In the genomic region with DNA sequence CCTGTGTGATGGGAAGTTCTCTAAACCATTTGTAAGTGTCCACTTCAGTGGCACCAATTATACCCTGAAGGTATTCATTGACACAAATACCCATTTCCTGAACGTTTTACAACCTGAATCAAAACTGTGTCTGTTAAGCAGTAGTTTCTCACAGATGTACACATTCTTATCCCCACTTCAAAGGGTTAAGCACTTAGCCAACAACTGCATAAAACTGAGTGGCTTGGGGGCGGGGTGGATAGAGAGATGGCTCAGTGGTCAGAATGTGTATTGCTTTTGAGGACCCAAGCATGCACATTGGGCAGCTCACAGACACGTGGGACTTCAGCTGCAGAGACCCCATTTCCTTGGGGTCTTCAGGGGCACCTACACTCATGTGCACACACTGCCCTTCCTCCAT, we compare ENCODE assay signal across 38 mouse cellular contexts. TPM values are rescaled to one million over a fixed set of nuclear protein-coding genes. Genes with fewer than 3 reads are reported as not detected.
DNase-seq lines count a peak whose midpoint lies in the region; ATAC-seq and TF ChIP-seq lines count a peak whose summit lies in the region.
"Had no signal": no experiment of that assay in that cellular context is flagged by ENCODE, and none has a peak within 500 bp of the region (broad histone marks: within the 10 kb centered on the region; RNA-seq: fewer than 3 reads in every experiment).

No protein-coding gene starts in this region.

- 47% methylated on average over 3 of the region's 3 CpGs for WGBS in embryonic facial prominence, embryonic 10.5 days
- 16% methylated on average over 3 of the region's 3 CpGs for WGBS in limb, embryonic 13.5 days

- H3K27me3 ChIP-seq in E14TG2a.4 (ENCODE audit: insufficient read depth, low read length) (no peaks in the 10 kb centered on the region), ES-Bruce4 (ENCODE audit: control insufficient read depth, insufficient read depth, low read length, poor library complexity, severe bottlenecking) (no peaks in the 10 kb centered on the region)
- H3K27me3 ChIP-seq in embryonic facial prominence, embryonic 10.5 days (replicated peaks; ENCODE audit: low read depth, poor library complexity, severe bottlenecking): peaks cover 28% of the 10 kb centered on the region
- H3K27me3 ChIP-seq in limb, embryonic 13.5 days: no peaks in the 10 kb centered on the region
- H3K27me3 ChIP-seq: liver, embryonic 15.5 days; megakaryocyte, embryonic 14.5 days; midbrain, embryonic 12.5 days; neural tube, embryonic 12.5 days had no signal

- H3K9ac ChIP-seq in ES-Bruce4 (ENCODE audit: low read depth, poor library complexity, severe bottlenecking): no peak overlapping the region
- H3K9ac ChIP-seq in limb, embryonic 13.5 days: no peak overlapping the region
- H3K9ac ChIP-seq: forebrain, embryonic 12.5 days; forebrain, postnatal 0 days; liver, embryonic 15.5 days; midbrain, embryonic 12.5 days; neural tube, embryonic 12.5 days had no signal

- TF ChIP-seq POLR2A in ES-Bruce4 (IDR thresholded peaks at IDR 0.05; ENCODE audit: insufficient read depth, low read length): no peak

- TF ChIP-seq CTCF in E14TG2a.4 (conservative IDR thresholded peaks at IDR 0.05; ENCODE audit: low read length): no peak
- TF ChIP-seq CTCF in ES-Bruce4 (IDR thresholded peaks at IDR 0.05; ENCODE audit: low read depth, low read length): no peak

- H3K4me1 ChIP-seq in E14TG2a.4 (replicated peaks; ENCODE audit: low read depth, low read length) (peaks cover 67% of the 10 kb centered on the region), ES-Bruce4 (ENCODE audit: control insufficient read depth, insufficient read depth, low read length) (peaks cover 5% of the 10 kb centered on the region)
- peaks cover 25% of the 10 kb centered on the region for H3K4me1 ChIP-seq in embryonic facial prominence, embryonic 10.5 days
- peaks cover 13% of the 10 kb centered on the region for H3K4me1 ChIP-seq in limb, embryonic 13.5 days
- H3K4me1 ChIP-seq: forebrain, embryonic 12.5 days; liver, embryonic 15.5 days; megakaryocyte, embryonic 14.5 days; midbrain, embryonic 12.5 days; neural tube, embryonic 12.5 days had no signal

- H3K36me3 ChIP-seq in E14TG2a.4 (ENCODE audit: insufficient read depth, low read length) (peaks cover 11% of the 10 kb centered on the region), ES-Bruce4 (ENCODE audit: control insufficient read depth, insufficient read depth, low read length, poor library complexity, severe bottlenecking) (no peaks in the 10 kb centered on the region)
- no peaks in the 10 kb centered on the region for H3K36me3 ChIP-seq in embryonic facial prominence, embryonic 10.5 days (replicated peaks)
- H3K36me3 ChIP-seq in limb, embryonic 13.5 days: no peaks in the 10 kb centered on the region
- H3K36me3 ChIP-seq: forebrain, embryonic 12.5 days; liver, embryonic 15.5 days; midbrain, embryonic 12.5 days; neural tube, embryonic 12.5 days had no signal

- H3K4me3 ChIP-seq in E14TG2a.4 (replicated peaks; ENCODE audit: low read length) (peak overlapping the region; percentile 35; the same call in 1 of the 2 replicates), ES-Bruce4 (ENCODE audit: low read depth, low read length) (no peak overlapping the region)
- H3K4me3 ChIP-seq in embryonic facial prominence, embryonic 10.5 days: no peak overlapping the region
- no peak overlapping the region for H3K4me3 ChIP-seq in limb, embryonic 13.5 days
- H3K4me3 ChIP-seq: forebrain, embryonic 12.5 days; liver, embryonic 15.5 days; midbrain, embryonic 12.5 days; myocyte; neural tube, embryonic 12.5 days had no signal

- H3K4me2 ChIP-seq in limb, embryonic 13.5 days (replicated peaks): no peak overlapping the region
- H3K4me2 ChIP-seq: forebrain, embryonic 12.5 days; liver, embryonic 15.5 days; midbrain, embryonic 12.5 days; neural tube, embryonic 12.5 days had no signal

- H3K9me3 ChIP-seq in E14TG2a.4 (ENCODE audit: low read length): peaks cover 44% of the 10 kb centered on the region
- H3K9me3 ChIP-seq in ES-Bruce4 (replicated peaks; ENCODE audit: control insufficient read depth, insufficient read depth, low read length, poor library complexity, severe bottlenecking): peaks cover 9% of the 10 kb centered on the region
- H3K9me3 ChIP-seq in embryonic facial prominence, embryonic 10.5 days: no peaks in the 10 kb centered on the region
- peaks cover 5% of the 10 kb centered on the region; the same call in 1 of the 2 replicates for H3K9me3 ChIP-seq in limb, embryonic 13.5 days
- H3K9me3 ChIP-seq: forebrain, embryonic 12.5 days; liver, embryonic 15.5 days; midbrain, embryonic 12.5 days; neural tube, embryonic 12.5 days had no signal

- 0 out of 2 replicates have a peak, but pooled peaks have one; percentile 35 for TF ChIP-seq EP300 in ES-Bruce4 (IDR thresholded peaks at IDR 0.05; ENCODE audit: insufficient read depth, low read depth, low read length)

- DNase-seq in embryonic facial prominence, embryonic 10.5 days (ENCODE audit: low spot score): peak; percentile 28
- DNase-seq in kidney, postnatal 4 days: no peak
- DNase-seq in right cerebral cortex, postnatal 4 days: no peak
- no peak for DNase-seq in heart, adult 18-20 months
- DNase-seq: adrenal gland, adult 8-10 months; B cell, adult 2 months; cerebellum, adult 9-10 months; heart, postnatal 14 days; kidney, adult 18-20 months; left cerebral cortex, postnatal 4 days; lung, postnatal 36 days; thymus, adult 18-20 months; thymus, postnatal 25 days had no signal

- H3K27ac ChIP-seq in ES-Bruce4 (ENCODE audit: insufficient read depth, low read length): peak overlapping the region; percentile 89
- H3K27ac ChIP-seq in embryonic facial prominence, embryonic 10.5 days (replicated peaks): no peak overlapping the region
- H3K27ac ChIP-seq in limb, embryonic 13.5 days: no peak overlapping the region
- H3K27ac ChIP-seq: forebrain, embryonic 12.5 days; liver, embryonic 15.5 days; midbrain, embryonic 12.5 days; neural tube, embryonic 12.5 days; stomach, postnatal 0 days had no signal

- ATAC-seq in limb, embryonic 13.5 days (ENCODE audit: low FRiP score, low read depth): peak; percentile 26; the same call in 1 of the 2 replicates
- ATAC-seq: hindbrain, embryonic 16.5 days had no signal

RNA-seq across cellular contexts. Expression of a gene that starts 22.8 kb away (rescaled TPM):
- not detected in 2 replicates for polyA plus RNA-seq in ES-Bruce4 (2011; ENCODE audit: insufficient read depth, insufficient read length, low read depth, missing spikeins)
- polyA plus RNA-seq in embryonic facial prominence, embryonic 10.5 days (2016; fragmentation: Nextera tagmentation; extraction: Ambion mirVana): not detected in 2 replicates
- polyA plus RNA-seq in limb, embryonic 13.5 days (2015; fragmentation: Nextera tagmentation; extraction: Ambion mirVana): not detected in 2 replicates
- total RNA-seq in heart, adult 18-20 months (2021): not detected
- total RNA-seq: adrenal gland, adult 8-10 months; forebrain, postnatal 0 days; gastrocnemius, adult 8-10 months; gastrocnemius, postnatal 4 days; heart, postnatal 14 days; layer of hippocampus, adult 8-10 months; layer of hippocampus, postnatal 25 days; left cerebral cortex, adult 8-10 months; left cerebral cortex, postnatal 4 days; liver, adult 2 months; midbrain, postnatal 0 days had no signal
- polyA plus RNA-seq: embryonic facial prominence, embryonic 14.5 days; forebrain, embryonic 12.5 days; forebrain, postnatal 0 days; heart, embryonic 14.5 days; hindbrain, embryonic 11.5 days; hindbrain, embryonic 16.5 days; kidney, embryonic 16.5 days; liver, adult 2 months; liver, embryonic 15.5 days; lung, embryonic 16.5 days; midbrain, embryonic 12.5 days; midbrain, postnatal 0 days; myocyte; neural tube, embryonic 12.5 days; small intestine, adult 2 months; stomach, postnatal 0 days had no signal

RNA-seq across cellular contexts. Expression of a gene that starts 29.1 kb away (rescaled TPM):
- polyA plus RNA-seq in ES-Bruce4 (2011; ENCODE audit: insufficient read depth, insufficient read length, low read depth, missing spikeins): 2.1 and 2.4 TPM in 2 replicates
- 2.1 and 2.5 TPM in 2 replicates for polyA plus RNA-seq in embryonic facial prominence, embryonic 10.5 days (2016; fragmentation: Nextera tagmentation; extraction: Ambion mirVana)
- 2.8 and 3.0 TPM in 2 replicates for polyA plus RNA-seq in limb, embryonic 13.5 days (2015; fragmentation: Nextera tagmentation; extraction: Ambion mirVana)
- total RNA-seq in heart, adult 18-20 months (2021): under 1 TPM; 0.52 to 0.72 TPM
- total RNA-seq: liver, adult 2 months had no signal
